Mouse (Mus musculus) CD8-positive naive resting alpha-beta T cell, adult 57 days (primary cell): Measurements from ENCODE around the gene Bahd1. TPM values are rescaled to one million over a fixed set of nuclear protein-coding genes. Genes with fewer than 3 reads are reported as not detected.

Experiments
- total RNA-seq: library from RNA; stranded (reverse); gene quantifications from one replicate; pipeline ENCODE4 v1.2.4, GENCODE M21; 2023

Bahd1 gene
- total RNA-seq: 41.1 TPM

DNA sequence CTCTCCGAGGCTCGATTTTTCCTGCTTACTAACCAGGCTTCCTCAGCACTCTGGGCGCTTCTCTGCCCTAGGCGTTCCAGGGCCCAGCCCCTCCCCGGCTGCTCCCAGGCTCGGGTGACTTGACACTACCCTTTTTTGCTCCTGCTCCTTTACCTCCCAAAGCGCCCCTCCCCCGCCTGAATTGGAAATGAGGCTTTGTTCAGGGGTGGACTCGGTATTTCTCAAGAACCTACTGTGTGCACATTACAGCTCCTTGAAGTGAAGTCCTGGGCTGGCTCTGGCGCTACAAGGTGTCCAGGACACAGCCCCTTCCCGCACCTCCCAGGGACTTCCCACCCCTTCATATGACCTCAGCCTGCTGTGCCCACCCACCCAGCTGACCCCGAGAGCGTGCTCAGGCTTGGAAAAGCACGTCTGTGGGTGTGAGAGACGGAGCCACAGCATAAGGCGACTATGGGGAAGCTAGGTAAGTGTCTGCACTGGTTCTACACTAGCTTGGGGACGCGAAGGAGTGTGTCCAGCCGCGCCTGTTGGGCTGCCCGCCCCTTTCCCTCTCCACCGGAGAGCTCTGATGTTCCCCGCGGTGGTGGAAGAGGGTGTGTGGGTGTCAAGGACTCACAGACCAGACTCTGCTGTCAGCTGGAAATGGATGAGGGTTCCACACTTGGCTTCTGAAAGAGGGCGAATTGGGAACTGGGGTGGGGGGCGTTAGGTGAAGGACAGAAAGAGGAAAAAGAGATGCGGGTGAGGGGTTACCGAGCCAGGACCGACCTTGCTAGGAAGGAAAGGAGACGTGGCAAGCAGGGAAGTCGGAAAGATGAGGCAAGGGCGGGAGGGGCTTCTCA, at the start of gene Bahd1:
Bahd1 (plus strand) TSS at position 397 of the 845 bp plus-strand sequence.

DNA sequence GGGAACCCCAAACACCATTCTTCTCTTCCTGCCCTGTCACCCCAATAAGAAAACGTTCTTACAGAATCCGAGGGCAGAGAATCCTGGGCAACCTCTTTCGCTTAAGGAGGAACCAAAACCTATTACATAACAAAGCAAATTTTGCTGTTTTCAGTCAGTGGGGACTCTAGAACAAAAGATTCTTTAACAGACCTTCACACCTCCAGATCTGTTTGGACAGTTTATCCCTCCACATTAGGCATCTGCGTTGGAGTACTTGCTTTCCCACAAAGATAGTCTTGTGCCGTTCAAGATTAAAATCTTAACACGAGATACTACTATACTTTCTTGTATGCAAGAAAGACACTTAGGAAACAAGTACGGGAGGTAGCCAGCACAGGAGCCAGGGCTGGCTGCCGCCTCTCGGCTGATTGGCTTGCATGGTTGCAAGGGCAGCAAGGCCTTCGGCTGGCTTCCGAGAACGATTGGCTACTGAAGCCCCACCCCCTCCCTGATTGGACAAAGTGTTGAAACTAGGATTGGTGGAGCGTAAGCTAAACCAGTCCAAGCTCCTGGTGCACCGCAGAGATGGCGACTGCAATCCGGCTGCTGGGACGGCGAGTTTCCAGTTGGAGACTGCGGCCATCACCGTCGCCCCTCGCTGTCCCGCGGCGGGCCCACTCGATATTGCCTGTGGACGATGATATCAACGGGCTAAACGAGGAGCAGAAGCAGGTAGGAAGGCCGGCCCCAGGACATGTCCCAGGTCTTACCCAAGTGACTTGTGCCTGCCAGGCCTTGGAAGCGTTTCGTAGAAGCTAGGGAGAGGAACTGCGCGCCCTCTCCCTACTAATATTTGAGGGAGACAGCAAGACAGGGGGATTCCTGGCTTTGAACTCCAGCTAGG, 38.5 kb upstream of the Bahd1 start, which contains the start of gene Ivd:
Ivd (plus strand) TSS at position 501 of the 886 bp plus-strand sequence.

DNA sequence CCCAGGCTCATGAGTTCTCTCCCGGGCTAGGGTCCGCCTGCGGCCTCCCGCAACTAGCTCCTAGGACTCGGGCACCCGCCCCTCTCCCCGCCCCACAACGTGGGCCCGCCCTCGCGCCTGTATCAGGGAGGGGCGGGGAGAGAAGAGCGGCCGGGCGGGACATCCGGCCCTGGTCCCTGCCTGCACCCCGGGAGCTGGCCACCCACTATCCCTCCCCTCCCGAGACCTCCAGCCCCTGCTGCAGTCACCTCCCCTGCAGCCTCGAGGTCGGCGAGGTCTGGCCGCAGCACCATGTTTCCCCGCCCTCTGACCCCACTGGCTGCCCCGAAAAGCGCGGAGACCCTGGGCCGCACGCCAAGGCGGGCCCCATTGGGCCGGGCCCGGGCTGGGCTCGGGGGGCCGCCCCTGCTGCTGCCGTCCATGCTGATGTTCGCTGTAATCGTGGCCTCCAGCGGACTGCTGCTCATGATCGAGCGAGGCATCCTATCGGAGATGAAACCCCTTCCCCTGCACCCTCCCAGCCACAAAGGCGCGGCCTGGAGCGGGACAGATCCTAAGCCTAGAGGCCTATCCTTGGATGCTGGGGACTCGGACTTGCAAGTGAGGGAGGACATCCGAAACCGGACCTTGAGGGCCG, 26.3 kb downstream of the Bahd1 start, which contains the start of gene Chst14:
Chst14 (plus strand) TSS at position 136 of the 637 bp plus-strand sequence.

Other genes starting within 250 kb of the Bahd1 start
- 2.0 TPM for gene Pak6, start 237.1 kb upstream of the Bahd1 start, total RNA-seq
- gene Ankrd63, start 196.4 kb upstream of the Bahd1 start, total RNA-seq: 0.34 TPM
- gene Plcb2, start 171.9 kb upstream of the Bahd1 start, total RNA-seq: 110 TPM
- gene Inafm2, start 154.6 kb upstream of the Bahd1 start, total RNA-seq: 18.9 TPM
- gene Ccdc9b, start 137.7 kb upstream of the Bahd1 start, total RNA-seq: not detected
- gene Phgr1, start 127.6 kb upstream of the Bahd1 start, total RNA-seq: not detected
- gene Disp2, start 120.7 kb upstream of the Bahd1 start, total RNA-seq: not detected
- gene Knstrn, start 86.4 kb upstream of the Bahd1 start, total RNA-seq: 9.4 TPM
- gene Ivd, start 38.4 kb upstream of the Bahd1 start, total RNA-seq: 80.7 TPM
- 2.6 TPM for gene Chst14, start 26.1 kb downstream of the Bahd1 start, total RNA-seq
- 14.9 TPM for gene Ccdc32, start 129.0 kb downstream of the Bahd1 start, total RNA-seq
- gene Rpusd2, start 134.4 kb downstream of the Bahd1 start, total RNA-seq: 13.6 TPM
- gene Knl1, start 146.7 kb downstream of the Bahd1 start, total RNA-seq: 0.92 TPM
- 0.86 TPM for gene Rad51, start 212.4 kb downstream of the Bahd1 start, total RNA-seq